Mouse (Mus musculus) MEL (cell line): ENCODE results near the gene Gramd1b. TPM values are rescaled to one million over a fixed set of nuclear protein-coding genes. Genes with fewer than 3 reads are reported as not detected.

ENCODE experiments used
- DNase-seq: peaks from one replicate; pipeline ENCODE4 v3.0.0; 2011; ENCODE audit warnings: low read depth, low spot score
- H3K27ac ChIP-seq: 2 replicates; pipeline ENCODE4 v1.5.1; 2012; ENCODE audit warnings: low read depth, mild to moderate bottlenecking, control low read depth, low read length, moderate library complexity; ENCODE audit not compliant: control insufficient read depth
- H3K27me3 ChIP-seq, 2 experiments: fragments of 150-350 bp in 1 of 2; sonication (generic) in 1 of 2; 2 replicates each; pipeline ENCODE4 v1.6.1; 2012; ENCODE audit warnings: low read length in 2 of 2, mild to moderate bottlenecking in 2 of 2, improper control_type of control experiment in 1 of 2, moderate library complexity in 1 of 2; ENCODE audit not compliant: insufficient read depth in 2 of 2, control insufficient read depth in 1 of 2
- H3K36me3 ChIP-seq, 2 experiments: 2 replicates each; pipeline ENCODE4 v1.6.1; 2012 to 2014; ENCODE audit warnings: low read length in 2 of 2, improper control_type of control experiment in 1 of 2, inconsistent platforms in 1 of 2, mild to moderate bottlenecking in 1 of 2; ENCODE audit not compliant: insufficient read depth in 2 of 2, control insufficient read depth in 1 of 2
- H3K4me1 ChIP-seq, 2 experiments: fragments of 150-350 bp in 1 of 2; sonication (generic) in 1 of 2; 2 replicates each; pipeline ENCODE4 v1.6.1; 2012; ENCODE audit warnings: low read length in 2 of 2, improper control_type of control experiment in 1 of 2, mild to moderate bottlenecking in 1 of 2; ENCODE audit not compliant: insufficient read depth in 2 of 2, control insufficient read depth in 1 of 2
- H3K4me3 ChIP-seq, 2 experiments: fragments of 150-350 bp in 1 of 2; sonication (generic) in 1 of 2; 2 replicates each; pipeline ENCODE4 v1.5.1; 2012; ENCODE audit warnings: low read depth in 2 of 2, low read length in 2 of 2, mild to moderate bottlenecking in 2 of 2, moderate library complexity in 2 of 2, control low read depth in 1 of 2, improper control_type of control experiment in 1 of 2; ENCODE audit not compliant: control insufficient read depth in 1 of 2, insufficient read depth in 1 of 2
- H3K79me2 ChIP-seq: 2 replicates; pipeline ENCODE4 v1.6.1; 2012; ENCODE audit warnings: mild to moderate bottlenecking, low read length, moderate library complexity; ENCODE audit not compliant: control insufficient read depth, poor library complexity, insufficient read depth
- H3K9ac ChIP-seq: 2 replicates; pipeline ENCODE4 v1.6.1; 2012; ENCODE audit warnings: low read depth, mild to moderate bottlenecking, control low read depth, low read length, moderate library complexity; ENCODE audit not compliant: control insufficient read depth, poor library complexity, severe bottlenecking
- H3K9me3 ChIP-seq: fragments of 150-350 bp; sonication (generic); replicated peaks from 2 replicates; pipeline ENCODE4 v1.6.1; 2012; ENCODE audit warnings: mild to moderate bottlenecking, low read length, improper control_type of control experiment, moderate library complexity; ENCODE audit not compliant: insufficient read depth
- EP300 ChIP-seq, 2 experiments: IDR thresholded peaks; 2 replicates each; pipeline ENCODE4 v1.6.1; 2011; ENCODE audit warnings: improper control_type of control experiment in 2 of 2, low read length in 2 of 2, low read depth in 1 of 2, mild to moderate bottlenecking in 1 of 2
- ETS1 ChIP-seq: IDR thresholded peaks from 2 replicates; pipeline ENCODE4 v1.6.1; 2012; ENCODE audit warnings: low read depth, mild to moderate bottlenecking, inconsistent platforms, low read length, improper control_type of control experiment, moderate library complexity
- GATA1 ChIP-seq: IDR thresholded peaks from 2 replicates; pipeline ENCODE4 v1.6.1; 2011; ENCODE audit warnings: low read depth, low read length, improper control_type of control experiment
- HCFC1 ChIP-seq: IDR thresholded peaks from 2 replicates; pipeline ENCODE4 v1.6.1; 2012; ENCODE audit warnings: low read depth, mild to moderate bottlenecking, inconsistent platforms, low read length, improper control_type of control experiment, moderate library complexity
- KAT2A ChIP-seq: conservative IDR thresholded peaks from 2 replicates; pipeline ENCODE4 v1.6.1; 2012; ENCODE audit warnings: low read depth, low read length, improper control_type of control experiment, inconsistent platforms
- MAX ChIP-seq: IDR thresholded peaks from 2 replicates; pipeline ENCODE4 v1.6.1; 2011; ENCODE audit warnings: low read length, improper control_type of control experiment
- MAZ ChIP-seq: IDR thresholded peaks from 2 replicates; pipeline ENCODE4 v1.6.1; 2012; ENCODE audit warnings: low read depth, mild to moderate bottlenecking, inconsistent platforms, low read length, improper control_type of control experiment
- MEF2A ChIP-seq: IDR thresholded peaks from 2 replicates; pipeline ENCODE4 v1.6.1; 2014; ENCODE audit warnings: low read depth, mild to moderate bottlenecking, inconsistent platforms, low read length, improper control_type of control experiment; ENCODE audit not compliant: poor library complexity, insufficient replicate concordance, severe bottlenecking; ENCODE audit errors: extremely low read depth
- MYB ChIP-seq: IDR thresholded peaks from 2 replicates; pipeline ENCODE4 v1.6.1; 2011; ENCODE audit warnings: mild to moderate bottlenecking, low read depth, low read length, improper control_type of control experiment
- MYC ChIP-seq: IDR thresholded peaks from 2 replicates; pipeline ENCODE4 v1.6.1; 2011; ENCODE audit warnings: low read depth, mild to moderate bottlenecking, low read length, improper control_type of control experiment, moderate library complexity
- NELFE ChIP-seq: IDR thresholded peaks from 2 replicates; pipeline ENCODE4 v1.6.1; 2011; ENCODE audit warnings: low read depth, low read length, improper control_type of control experiment
- POLR2AphosphoS2 ChIP-seq: IDR thresholded peaks from 2 replicates; pipeline ENCODE4 v1.6.1; 2011; ENCODE audit warnings: low read length, improper control_type of control experiment
- RCOR1 ChIP-seq: IDR thresholded peaks from 2 replicates; pipeline ENCODE4 v1.6.1; 2012; ENCODE audit warnings: low read depth, mild to moderate bottlenecking, inconsistent platforms, low read length, improper control_type of control experiment
- SIN3A ChIP-seq: IDR thresholded peaks from 2 replicates; pipeline ENCODE4 v1.6.1; 2012; ENCODE audit warnings: low read length, improper control_type of control experiment, inconsistent platforms
- TBP ChIP-seq: IDR thresholded peaks from 2 replicates; pipeline ENCODE4 v1.8.0; 2011; ENCODE audit warnings: low read depth, low read length, improper control_type of control experiment
- ZKSCAN1 ChIP-seq: IDR thresholded peaks from 2 replicates; pipeline ENCODE4 v1.6.1; 2012; ENCODE audit warnings: low read depth, mild to moderate bottlenecking, inconsistent platforms, low read length, improper control_type of control experiment, moderate library complexity
- polyA plus RNA-seq, 2 experiments: library from polyadenylated mRNA; stranded (reverse) in 1 of 2; unstranded in 1 of 2; fragments of >175 nt in 1 of 2; fragments of >200 nt in 1 of 2; gene quantifications; 2 replicates each; pipeline versions ENCODE4 v1.2.1 to v1.2.4; 2012; ENCODE audit warnings: low replicate concordance in 2 of 2, low read depth in 1 of 2; ENCODE audit not compliant: insufficient read length in 2 of 2, insufficient read depth in 1 of 2, missing spikeins in 1 of 2
- total RNA-seq: library from RNA; depleted of rRNA; stranded (reverse); fragments of 300-350 nt; gene quantifications from 2 replicates; pipeline ENCODE4 v1.2.3, GENCODE M21; 2012

Gene Gramd1b
- total and polyA plus RNA-seq, 3 experiments, result not detected

DNA sequence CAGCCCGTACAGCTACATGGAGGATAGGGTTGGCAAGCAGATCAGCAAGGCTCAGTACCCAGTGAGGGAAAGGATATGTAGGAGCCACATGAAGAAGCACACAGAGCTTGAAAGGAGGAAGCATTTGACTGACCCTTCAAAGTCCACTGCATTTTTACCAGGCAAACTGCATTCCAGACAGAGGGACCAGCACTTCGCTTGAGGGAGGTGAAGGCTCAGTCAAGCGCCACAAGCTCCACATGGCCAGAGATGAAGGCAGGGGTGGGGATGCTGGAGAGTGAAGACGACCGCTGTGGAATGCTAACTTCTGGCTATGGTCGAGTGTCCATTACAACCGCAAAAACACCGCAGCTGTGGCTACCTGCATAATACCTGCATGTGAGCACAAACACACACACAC, 100.2 kb downstream of the Gramd1b start:
- Histone ChIP-seq H3K79me2 (no peaks in the 10 kb centered on the region), H3K36me3 (no peaks in the 10 kb centered on the region), H3K27me3 (no peaks in the 10 kb centered on the region), H3K4me1 (no peaks in the 10 kb centered on the region), H3K9ac (no peak overlapping the region), H3K4me3 (no peak overlapping the region), H3K9me3 (no peaks in the 10 kb centered on the region), H3K27ac (no peak overlapping the region)
- no peak for DNase-seq
- TF ChIP-seq POLR2AphosphoS2 (no peak), HCFC1 (no peak), KAT2A (no peak), RCOR1 (no peak), EP300 (IDR thresholded peaks at IDR 0.05; ENCODE audit: low read depth in 1 of 2, low read length in 2 of 2) (no peak), MYB (no peak), ETS1 (no peak), MEF2A (no peak), NELFE (no peak), SIN3A (no peak), MAX (no peak), MYC (no peak), ZKSCAN1 (no peak), GATA1 (no peak), TBP (no peak)

DNA sequence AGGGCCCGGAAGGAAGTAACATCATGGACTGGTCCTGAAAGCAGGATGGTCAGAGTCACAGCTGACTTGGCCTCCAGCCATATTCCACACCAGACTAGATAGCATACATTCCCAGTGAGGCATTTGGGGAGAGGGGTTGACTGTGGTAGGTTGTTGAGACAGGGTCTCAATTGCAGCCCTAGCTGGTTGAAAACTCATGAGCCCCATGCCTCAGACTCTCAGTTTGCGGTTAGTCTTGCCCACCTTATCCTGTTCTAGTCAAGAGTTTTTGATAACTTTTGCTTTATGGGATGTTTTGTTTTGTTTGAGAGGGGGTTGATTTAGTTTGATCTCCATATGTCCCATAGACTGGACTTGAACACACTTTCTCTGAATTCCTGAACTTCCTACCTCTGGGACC, 103.5 kb downstream of the Gramd1b start:
- Histone ChIP-seq H3K4me1 (no peaks in the 10 kb centered on the region), H3K79me2 (no peaks in the 10 kb centered on the region), H3K9ac (no peak overlapping the region), H3K4me3 (no peak overlapping the region), H3K36me3 (no peaks in the 10 kb centered on the region), H3K27ac (no peak overlapping the region), H3K27me3 (no peaks in the 10 kb centered on the region), H3K9me3 (no peaks in the 10 kb centered on the region)
- no peak for DNase-seq
- TF ChIP-seq MAZ (no peak), GATA1 (no peak), RCOR1 (no peak)
